Mouse (Mus musculus): Measurements from ENCODE around the gene Ttn. TPM values are rescaled to one million over a fixed set of nuclear protein-coding genes. Genes with fewer than 3 reads are reported as not detected.

The Ttn gene
- under 0.01 TPM in 2 replicates for polyA plus RNA-seq (2012)

GRCm38 (mm10) chr2:76982391-76983145 lies at the start of gene Ttn:
Ttn (minus strand) TSS chr2:76982547.

GRCm38 (mm10) chr2:76674725-76675427 lies 307.5 kb downstream of the Ttn start, which contains the start of gene Plekha3:
Plekha3 (plus strand) TSS chr2:76675281.

GRCm38 (mm10) chr2:76672966-76673392 lies 309.4 kb downstream of the Ttn start, which contains the start of gene Fkbp7:
Fkbp7 (minus strand) TSS chr2:76673116.

Other genes with a start within 250 kb of the Ttn start
- gene Ccdc141, start 188.1 kb upstream of the Ttn start, polyA plus RNA-seq (2012) = 0.08 TPM in 1 of 2 replicates, not detected in the other